Mouse (Mus musculus) embryonic fibroblast, embryonic 13.5 days (primary cell): Measurements from ENCODE around the gene Rarb.

Experiments used
- CTCF ChIP-seq: IDR thresholded peaks from 2 replicates; pipeline ENCODE4 v1.5.1; 2011; ENCODE audit warnings: mild to moderate bottlenecking, control low read depth, low read length, moderate library complexity, borderline replicate concordance; ENCODE audit not compliant: insufficient read depth
- POLR2A ChIP-seq: IDR thresholded peaks from 2 replicates; pipeline ENCODE4 v1.6.1; 2011; ENCODE audit warnings: low read depth, mild to moderate bottlenecking, control low read depth, low read length, moderate library complexity

- TF ChIP-seq CTCF (no peak), POLR2A (no peak)
Observed at GRCm38 (mm10) chr14:16605480-16605879, 213.5 kb downstream of the Rarb start.
